Mouse (Mus musculus) adrenal gland, postnatal 10 days (tissue): ENCODE measurements around the gene Ctu2. TPM values are rescaled to one million over a fixed set of nuclear protein-coding genes. Genes with fewer than 3 reads are reported as not detected.

Source experiments
- DNase-seq: peaks from one replicate; pipeline ENCODE4 v3.0.0; 2021; ENCODE audit warnings: mixed read lengths
- long read RNA-seq, 2 experiments: library from polyadenylated mRNA; stranded (forward); transcript quantifications; one replicate each; pipeline ENCODE4 v2.0.0; 2021
- total RNA-seq, 2 experiments: library from RNA; stranded (reverse); gene quantifications; 2 replicates each; pipeline ENCODE4 v1.2.3; 2021

Gene Ctu2
- total RNA-seq = 10 to 100 TPM; 21.2 to 21.4 TPM
- long read RNA-seq, experiment 1, transcript Ctu2-201 (15 exons, 3,066 nt) = major isoform, 29 of 47 reads
- long read RNA-seq, experiment 1, partial matches to known transcripts = 9 of 47 reads
- long read RNA-seq, experiment 1, other reads (novel, unspliced or antisense) = 6 of 47 reads
- long read RNA-seq, experiment 2, transcript Ctu2-201 (15 exons, 3,066 nt) = major isoform, 11 of 17 reads
- long read RNA-seq, experiment 2, partial matches to known transcripts = 2 of 17 reads
- long read RNA-seq, experiment 2, other reads (novel, unspliced or antisense) = 3 of 17 reads

DNA sequence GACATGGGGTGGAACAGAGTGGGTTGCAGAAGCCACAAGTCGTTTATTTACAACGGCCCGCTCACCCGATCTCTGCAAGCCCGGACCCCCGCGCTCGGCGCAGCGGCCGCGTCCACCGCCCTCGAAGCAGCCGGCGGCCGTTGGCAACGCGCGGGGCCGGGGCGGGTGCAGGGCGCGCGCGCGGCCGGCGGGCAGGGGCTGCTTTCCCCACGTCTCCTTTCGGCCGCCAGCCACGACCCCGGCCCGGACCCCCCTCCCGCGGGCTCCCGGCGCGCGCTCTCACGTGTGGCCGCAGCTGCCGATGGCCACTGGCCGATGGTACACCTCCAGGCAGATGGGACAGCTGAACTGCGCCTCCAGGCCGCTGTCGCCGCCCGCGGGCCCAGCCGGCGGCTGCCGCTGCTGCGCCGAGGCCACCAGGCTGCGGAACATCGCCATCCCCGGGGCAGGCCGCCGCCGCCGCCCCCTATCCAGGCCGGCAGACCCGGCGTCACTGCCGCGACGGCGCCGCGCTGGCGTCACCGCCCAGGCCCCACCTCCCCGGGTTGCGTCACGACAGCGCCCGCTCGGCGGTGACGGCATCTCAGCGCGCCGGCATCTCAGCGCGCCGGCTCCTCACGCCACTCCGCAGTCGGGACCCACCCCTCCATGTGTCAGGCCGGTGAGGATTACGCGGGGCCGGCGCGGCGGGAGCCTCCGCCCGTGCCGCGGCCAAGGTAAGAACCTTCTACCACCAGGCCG is at the start of gene Ctu2, which contains the start of gene Rnf166:
TSS of gene Ctu2 (plus strand) at position 564 of the 741 bp plus-strand sequence.
TSS of gene Rnf166 (minus strand) at position 485 of the 741 bp plus-strand sequence.
- DNase-seq = peak; percentile 98

DNA sequence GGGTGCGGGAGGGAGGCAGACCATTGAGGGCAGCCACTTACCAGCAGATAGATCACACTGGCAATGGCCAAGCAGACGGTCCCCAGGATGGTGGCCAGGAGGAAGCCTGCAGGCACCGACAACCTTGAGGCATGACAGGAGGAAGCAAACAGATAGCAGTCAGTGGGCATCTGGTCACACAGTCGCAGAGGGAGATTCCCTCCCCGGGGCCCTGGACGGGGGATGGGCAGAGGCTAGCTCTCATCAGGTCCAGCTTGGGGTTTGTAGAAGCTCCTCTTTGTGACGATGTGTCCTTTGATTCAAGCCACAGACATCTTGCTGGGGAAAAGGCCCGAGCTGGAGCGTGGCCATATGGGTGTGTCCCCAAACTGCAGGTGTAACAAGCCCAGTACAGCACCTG is 49.8 kb upstream of the Ctu2 start:
- no peak for DNase-seq

DNA sequence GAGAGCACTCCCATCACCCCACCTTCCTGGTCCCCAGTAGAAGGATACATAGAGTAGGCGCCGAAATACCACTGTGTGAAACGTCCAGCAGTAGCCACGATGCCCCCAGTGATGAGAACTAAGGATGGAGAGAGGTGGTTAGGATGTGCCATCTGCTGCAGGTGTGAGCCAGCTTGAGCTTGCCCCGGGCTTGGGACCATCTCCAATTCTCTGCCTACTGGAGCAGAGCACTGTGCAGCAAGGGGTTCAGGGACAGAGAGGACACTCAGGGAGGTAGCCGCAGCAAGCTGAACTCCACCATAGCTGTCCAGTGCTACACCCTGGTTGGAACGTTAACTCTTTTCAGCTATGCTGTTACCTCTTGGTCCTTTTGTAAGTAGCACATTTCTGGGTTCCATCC is 48.3 kb upstream of the Ctu2 start:
- no peak for DNase-seq

DNA sequence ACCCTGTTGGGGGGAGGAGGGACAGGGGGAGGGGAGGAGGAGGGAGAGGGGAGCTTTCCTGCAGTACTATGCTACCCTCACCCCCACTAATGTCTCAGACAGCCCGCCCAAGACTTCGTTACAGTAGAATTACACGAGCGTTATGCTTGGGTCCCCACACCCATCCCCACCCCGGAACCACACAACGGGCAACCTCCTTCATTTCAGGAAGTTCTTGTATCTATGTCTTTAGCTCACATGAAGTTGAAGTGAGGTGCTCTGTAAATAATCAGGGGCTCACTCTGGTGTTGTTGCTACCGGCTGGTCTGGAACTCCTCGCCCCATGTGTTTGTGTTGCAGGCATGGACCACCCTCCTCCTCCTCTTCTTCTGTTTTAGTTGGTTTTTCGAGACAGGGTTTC is 47.8 kb upstream of the Ctu2 start:
- DNase-seq = no peak

DNA sequence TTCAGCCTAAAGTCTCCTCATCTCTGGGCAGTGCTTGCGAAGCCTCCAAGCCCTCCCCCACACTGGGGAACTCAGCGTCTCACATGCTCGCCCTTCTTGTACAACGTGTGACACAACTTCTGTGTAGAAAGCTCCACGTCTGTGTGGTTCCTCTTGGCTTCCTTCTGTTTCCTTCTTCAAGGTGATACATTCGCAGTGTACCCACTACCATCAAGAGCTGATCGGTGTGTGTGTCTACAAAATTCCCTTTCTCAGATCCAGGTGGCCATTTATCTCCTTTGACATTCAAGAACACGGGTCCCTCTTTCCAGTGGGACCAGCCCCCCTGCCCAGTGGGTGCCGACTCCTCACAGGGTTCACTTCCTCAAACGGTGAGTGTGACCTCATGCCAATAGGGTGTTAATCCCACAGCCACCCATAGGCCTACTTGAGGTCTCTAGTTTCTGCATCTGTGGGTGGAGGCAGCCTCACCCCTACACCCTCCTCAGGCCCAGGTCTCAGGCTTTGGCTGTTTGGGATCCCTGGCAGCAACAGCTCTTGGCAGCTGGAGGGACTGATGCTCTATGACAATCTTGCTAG is 45.8 kb upstream of the Ctu2 start:
- DNase-seq = no peak

DNA sequence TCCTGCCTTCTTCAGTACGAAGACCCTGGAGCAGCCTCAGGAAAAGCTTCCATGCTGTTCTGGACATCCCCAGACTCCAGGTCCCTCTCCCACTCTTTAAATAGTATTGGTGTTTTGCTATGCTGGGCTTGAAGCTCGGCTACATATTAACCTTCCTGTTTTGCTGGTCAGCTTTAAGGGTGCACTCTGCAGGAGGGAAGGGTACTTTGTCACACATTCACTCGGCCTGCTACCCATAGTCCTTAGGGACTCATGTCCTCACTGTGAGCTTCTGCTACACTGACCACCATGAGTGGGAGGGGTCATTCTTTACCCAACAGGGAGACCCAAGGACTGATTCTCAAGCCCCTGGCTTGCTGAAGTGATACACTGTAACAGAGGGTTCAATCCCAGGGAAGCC is 45.3 kb upstream of the Ctu2 start:
- no peak for DNase-seq

DNA sequence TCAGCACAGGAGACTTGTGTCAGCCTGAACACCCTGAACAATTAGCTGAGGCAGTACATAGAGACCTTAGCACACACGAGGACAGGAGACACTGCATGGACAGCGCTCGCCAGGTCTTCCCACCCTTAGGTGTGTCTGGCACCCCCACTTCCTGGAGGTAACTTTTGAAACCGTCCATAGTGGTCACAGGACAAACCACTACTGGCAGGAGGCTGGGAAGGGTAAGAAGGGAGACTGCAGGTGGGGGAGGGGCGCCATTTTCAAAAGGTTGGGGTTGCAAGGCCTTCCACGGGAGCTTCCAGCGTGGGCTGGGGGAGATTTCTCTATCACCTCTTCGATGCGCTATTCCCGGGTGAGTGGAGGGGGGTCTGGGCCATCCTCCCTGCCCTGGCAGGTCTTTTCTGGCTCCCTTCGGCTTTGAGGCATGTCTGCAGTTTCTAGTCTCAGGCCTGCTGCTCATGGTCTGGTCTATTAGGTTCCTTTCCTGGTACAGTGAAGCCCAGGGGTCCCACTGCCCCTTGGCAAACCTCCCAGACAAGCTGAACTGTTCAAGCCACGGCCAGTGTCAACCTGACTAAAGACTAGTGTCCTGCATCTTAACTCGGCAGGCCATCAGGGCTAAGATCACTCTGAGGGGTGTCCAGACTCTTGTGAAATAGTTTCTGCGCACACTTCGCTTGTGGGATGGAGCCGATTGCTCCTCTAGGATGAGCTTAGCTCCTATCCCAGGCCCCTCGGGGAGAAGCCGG is 44.1 kb upstream of the Ctu2 start:
- no peak for DNase-seq

DNA sequence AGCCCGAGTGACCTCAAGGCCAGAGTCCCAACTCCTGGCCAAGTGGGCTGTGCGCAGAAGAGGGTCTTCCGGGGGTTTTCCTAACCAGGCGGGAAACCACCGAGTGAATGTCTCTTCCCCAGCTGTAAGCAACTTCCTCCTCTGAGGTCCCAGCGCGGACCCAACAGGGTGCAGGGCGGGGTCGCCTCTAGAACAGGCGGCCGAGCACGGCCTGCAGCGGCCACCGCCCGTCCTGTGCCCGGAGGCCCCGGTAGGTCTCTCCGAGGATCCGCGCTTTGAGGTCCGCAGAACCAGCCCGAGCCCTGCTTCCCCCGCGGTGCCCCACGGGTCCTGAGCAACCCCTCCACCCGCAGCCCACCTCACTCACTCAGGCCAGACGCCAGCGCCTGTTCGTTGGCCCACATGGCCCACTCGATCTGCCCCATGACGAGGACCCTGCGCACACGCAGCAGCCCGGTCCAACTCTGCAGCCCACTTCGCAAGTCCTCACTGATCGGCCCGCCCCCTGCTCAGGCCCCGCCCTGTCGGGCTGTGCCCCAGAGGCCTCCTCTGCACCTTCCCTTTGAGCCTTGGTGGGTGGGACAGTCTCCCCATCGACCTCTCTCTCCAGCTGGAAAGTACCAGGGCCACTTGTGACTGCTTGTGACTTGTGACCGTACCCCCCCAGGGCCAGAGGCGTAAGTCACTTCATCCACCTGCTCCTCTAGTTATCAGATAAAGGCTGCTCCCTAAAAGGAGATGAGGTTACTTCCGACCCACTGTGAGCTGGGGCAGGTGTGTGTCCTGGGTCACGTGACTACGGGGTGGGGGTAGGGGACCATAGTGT is 43.3 kb upstream of the Ctu2 start, which contains the start of gene Cyba:
TSS of gene Cyba (minus strand) at position 488 of the 826 bp plus-strand sequence.
- peak; percentile 74 for DNase-seq

DNA sequence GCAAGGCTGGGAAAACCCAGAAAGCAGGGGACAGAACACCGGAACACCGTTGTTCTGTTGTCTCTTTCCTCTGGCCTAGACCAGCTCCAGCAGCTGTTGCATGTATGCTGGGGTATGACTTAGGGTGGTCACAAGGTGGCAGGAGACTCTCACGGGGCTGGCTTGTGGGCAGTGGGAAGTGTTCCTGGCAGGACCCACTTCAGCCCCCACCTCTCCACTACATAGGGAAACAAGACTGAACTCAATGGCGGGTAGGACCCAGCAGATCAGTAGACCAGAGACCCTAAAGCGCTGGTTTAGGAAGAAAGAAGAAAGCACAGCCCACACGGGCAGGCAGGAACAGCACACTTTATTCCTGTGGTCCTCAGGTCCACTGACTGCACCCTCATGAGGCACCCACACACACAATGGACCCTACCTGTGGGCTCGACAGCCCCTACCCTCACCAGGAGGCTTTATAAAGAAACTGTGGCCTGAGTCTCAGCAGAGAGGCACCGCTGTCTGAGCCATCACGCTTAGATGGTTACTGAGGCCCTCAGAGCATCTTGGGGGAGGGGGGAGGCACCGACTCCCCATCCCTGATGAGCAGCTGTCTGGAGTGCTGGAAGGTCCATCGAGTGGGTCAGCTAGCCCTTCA is 42.6 kb upstream of the Ctu2 start:
- no peak for DNase-seq

DNA sequence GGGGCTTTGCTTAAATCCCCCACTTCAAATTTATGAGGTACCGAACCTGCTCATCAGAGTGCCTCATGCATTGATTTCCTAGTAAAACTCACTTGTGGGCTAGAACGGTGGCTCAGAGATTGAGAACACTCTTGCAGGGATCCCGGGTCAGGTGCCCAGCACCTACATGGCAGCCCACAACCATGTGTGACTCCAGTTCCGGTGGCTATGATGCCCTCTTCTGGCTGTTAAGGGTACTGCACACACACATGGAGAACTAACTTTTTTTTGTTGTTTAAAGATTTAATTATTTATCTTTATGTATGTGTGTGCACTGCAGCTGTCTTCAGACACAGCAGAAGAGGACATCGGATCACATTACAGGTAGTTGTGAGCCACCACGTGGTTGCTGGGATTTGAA is 40.6 kb upstream of the Ctu2 start:
- no peak for DNase-seq

DNA sequence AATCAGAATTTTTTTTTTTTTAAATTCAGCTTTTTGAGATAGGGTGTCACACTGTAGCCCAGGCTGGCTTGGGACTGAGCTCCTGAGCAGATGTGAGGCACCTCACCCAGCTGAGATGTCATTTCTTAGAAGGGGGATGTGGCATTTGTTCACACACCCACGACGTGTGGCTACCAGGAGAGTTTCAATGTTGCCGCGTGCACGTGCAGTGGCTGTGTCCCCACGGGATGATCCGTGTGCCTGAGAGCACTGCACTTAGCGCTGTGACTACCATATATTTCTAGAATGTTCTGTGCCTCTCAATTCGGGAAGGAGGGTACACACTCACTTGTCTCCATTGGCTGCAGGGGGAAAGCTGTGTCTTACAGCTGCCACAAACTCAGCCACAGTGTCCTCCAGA is 39.8 kb upstream of the Ctu2 start:
- no peak for DNase-seq

DNA sequence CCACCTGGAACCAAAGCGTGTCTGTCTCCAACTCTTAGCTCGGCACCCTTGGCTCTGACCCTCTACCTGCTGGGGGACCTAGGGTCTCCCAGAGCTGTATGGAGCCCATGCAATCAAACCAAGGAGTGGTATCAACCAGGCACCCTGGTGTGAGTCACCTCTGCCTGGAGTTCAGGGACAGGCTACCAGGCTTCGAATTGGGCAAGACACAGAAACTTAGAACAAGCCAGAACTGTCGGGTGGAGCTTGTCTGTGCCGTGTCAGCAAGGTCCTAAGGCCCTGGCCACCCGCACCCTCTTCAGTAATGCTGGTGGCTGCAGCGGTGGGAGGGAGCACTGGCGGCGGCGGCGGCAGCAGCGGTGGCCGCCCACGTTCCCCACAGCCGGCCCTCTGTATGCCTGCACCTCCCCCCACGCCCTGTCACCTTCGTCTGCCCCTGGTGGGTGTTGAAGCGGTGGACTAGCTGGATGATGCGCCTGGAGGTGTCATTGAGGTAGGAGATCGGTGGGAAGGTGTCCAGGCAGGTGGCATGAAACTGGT is 39.3 kb upstream of the Ctu2 start:
- DNase-seq = no peak

DNA sequence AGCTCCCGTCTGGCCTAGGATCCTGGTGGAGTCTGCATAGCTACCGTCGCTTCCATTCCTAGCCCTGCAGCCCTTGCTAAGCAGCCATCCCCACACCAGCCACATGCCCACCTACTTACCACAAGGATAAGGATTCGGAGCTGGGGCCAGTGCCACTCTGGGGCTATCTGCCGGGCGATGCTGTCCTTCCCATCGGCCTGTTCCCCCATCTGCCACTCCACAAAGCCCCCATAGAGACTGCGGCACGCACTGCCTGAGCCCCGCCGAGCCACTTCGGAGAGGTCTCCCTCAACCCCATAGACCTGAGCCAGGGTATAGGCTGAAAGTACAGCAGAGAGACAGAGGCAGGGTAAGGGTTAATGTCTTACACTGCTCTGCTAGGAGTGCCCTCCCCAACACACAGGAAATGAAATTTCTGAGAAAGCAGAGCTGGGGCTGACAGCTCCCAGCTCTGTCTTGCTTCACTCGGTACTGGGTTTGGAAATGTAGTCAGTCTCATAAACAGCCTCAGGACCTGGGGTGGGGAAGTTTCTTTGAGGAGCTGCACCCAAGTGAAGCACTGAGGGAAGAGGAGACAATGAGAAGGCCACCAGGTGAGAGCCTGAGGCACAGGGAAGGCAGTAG is 38.1 kb upstream of the Ctu2 start:
- DNase-seq = no peak

DNA sequence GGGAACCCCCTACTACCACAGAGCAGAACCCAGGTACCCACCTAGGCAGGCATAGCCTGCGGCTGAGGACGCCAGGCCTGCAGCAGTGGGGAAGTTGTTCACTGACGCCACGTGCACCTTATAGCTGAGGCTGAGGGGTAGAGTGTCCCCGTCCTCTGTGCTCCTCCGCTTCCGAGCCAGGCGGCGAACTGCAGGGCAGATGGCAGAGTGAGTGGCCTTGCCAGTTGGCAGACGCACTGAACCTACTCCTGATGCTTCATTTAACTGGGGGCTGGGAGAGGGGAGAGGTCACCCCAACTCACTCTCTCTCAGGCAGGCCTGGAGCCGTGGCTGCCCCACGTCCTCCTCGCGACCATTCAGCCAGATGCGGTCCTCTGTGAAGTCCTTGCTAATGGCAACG is 36.6 kb upstream of the Ctu2 start:
- no peak for DNase-seq

DNA sequence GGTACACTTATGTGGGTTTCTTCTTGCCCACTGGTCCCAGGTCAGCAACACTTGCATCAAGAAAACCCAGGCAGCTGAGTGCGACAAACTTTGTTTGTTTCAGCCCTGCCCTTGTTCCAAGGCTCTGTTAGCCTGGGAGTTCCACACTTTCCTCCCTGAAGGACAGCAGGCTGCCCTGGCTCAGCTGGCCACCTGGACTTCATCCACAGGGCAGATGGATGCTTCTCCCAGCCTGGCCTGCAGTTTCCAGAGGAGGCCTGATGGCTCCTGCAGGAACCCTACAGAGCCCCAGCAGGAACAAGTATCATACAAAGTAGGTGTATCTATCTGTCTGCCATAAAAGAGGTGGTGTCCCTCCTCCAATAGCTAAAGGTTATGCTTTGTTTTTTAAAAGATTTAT is 34.6 kb upstream of the Ctu2 start:
- DNase-seq = no peak

DNA sequence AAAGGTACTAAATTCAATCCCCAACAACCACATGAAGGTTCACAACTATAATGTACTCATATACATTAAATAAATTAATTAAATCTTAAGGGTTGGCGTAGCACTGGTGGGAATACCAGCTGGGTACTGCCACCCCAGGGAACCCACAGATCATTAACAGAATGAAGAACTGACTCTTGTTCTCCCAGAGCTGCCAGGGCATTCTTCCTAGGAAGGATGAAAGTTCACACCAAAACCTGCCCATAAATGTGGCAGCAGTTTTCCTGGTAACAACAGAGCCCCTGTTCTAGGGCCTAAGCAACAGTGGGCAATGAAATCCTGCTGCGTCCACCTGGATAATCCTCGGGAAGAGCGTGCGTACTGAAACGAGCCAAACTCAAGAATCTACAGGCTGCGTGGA is 33.6 kb upstream of the Ctu2 start:
- DNase-seq = no peak

DNA sequence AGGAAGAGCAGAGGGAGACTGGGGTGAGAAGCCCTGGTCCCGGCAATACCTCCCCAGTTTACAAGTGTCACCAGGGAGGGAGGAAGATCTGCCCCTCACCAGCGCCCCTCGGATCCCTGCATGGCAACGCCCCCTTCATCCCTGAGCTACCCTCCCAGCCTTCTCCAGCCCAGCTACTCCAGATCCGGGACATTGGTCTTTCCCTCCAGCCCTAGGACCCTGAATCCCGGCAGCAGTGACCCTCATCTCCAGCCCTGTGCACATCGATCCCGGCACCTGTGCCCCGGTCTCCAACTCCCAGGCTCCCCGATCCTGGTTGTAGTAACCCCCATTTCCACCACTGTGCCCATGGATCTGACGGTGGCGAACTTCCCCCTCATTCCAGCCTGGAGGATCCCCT is 33.2 kb upstream of the Ctu2 start:
- DNase-seq = no peak

DNA sequence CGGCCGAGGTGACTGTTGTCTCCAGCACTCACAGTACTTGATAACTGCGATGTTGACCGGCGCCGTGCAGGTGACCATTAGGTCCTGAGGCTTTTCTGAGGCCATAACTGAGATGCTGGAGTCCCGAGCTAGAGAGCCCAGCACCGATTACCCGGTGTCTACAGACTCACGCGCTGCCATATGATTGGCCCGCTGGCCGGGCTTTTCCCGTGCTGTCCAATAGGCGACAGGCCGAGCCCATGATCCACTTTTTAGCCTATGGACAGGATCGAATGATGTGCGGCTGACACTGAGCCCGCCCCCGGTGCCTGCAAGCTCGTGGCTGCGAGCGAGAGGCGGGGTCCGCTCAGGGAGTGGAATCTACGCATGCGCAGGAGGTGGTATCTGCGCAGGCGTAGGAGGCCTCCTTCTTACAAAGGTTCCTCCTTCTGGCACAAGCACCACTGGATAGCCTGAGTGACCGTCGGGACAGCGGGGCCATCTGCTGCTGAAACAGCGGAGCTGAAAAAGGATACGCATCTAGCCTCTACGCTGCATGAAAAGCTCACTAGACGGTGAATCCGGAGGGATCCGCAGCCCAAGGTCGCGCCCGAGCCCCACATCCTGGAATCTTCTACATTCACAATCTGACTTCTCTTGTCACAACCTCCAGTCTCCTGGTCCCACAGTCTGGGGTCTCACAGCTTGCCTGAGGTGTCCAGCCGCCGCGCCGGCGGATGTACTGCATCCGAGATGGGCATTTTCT is 32.5 kb upstream of the Ctu2 start, which contains the start of gene Mvd:
TSS of gene Mvd (minus strand) at position 161 of the 745 bp plus-strand sequence.
- DNase-seq = peak; percentile 98

DNA sequence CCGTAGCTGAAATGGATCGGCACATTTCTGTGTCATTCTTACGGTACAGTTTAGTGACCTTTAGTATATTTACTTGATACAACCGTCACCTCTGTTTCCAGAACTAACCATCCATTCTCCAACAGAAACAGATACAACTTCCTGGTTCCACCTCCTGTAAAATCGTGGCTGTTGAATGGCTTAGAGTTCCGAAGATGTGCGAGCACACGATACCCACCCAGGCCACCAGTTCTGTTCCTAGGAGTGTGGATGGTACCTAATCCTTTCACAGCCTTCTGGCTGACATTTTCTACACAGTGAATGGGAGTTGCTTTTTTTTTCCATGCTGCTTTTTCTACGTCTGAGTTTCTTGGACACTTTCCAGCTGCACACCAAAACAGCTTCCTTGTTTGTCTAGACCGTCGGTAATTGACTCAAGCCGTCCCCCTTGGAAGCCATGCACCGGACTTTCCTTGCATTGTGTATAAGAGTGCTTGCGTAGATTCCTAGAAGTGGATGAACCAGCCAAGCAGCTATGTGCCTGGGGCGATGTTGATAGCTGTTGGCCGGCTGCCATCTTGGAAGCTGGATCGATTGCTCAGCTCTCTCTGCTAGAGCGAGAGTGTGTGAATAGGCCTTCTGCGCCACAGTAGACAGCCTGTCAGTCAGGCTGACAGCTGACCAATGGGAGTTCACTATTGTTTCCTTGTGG is 31.7 kb upstream of the Ctu2 start:
- peak; percentile 87 for DNase-seq
